Mouse (Mus musculus): ENCODE measurements around the gene Arhgef9. TPM values are rescaled to one million over a fixed set of nuclear protein-coding genes. Genes with fewer than 3 reads are reported as not detected.

Arhgef9 gene
- total RNA-seq, 4 experiments from 2014 or later = 299 to 334 (median 304) TPM

Other genes with a start within 250 kb of the Arhgef9 start
- under 1 TPM; 0.53 to 0.76 (median 0.68) TPM for gene Spin4, start 170.2 kb downstream of the Arhgef9 start, total RNA-seq (2022)
- 1 to 10 TPM; 5.5 to 7.2 (median 5.9) TPM for gene Amer1, start 248.0 kb upstream of the Arhgef9 start, total RNA-seq (2022)

Data from left cerebral cortex, adult 8-10 months (tissue).